Mouse (Mus musculus) kidney, adult 2 months (tissue): Measurements from ENCODE around the gene Prss38.

Experiments used
- CTCF ChIP-seq: fragments of 200-500 bp; conservative IDR thresholded peaks from 2 replicates; pipeline ENCODE4 v1.5.1; 2011; ENCODE audit warnings: low read depth, mild to moderate bottlenecking, control low read depth, low read length, moderate library complexity, mixed read lengths; ENCODE audit not compliant: insufficient read depth, insufficient read length
- POLR2A ChIP-seq: fragments of 200-500 bp; IDR thresholded peaks from one replicate; pipeline ENCODE4 v1.6.1; 2011; ENCODE audit warnings: low read depth, low read length, control low read depth

GRCm38 (mm10) chr11:59423010-59423588 is 47.6 kb upstream of the Prss38 start:
- TF ChIP-seq CTCF, result no peak
- no peak for TF ChIP-seq POLR2A
